Mouse (Mus musculus) neural tube, embryonic 10.5 days (tissue): Measurements from ENCODE around the gene 2310034C09Rik.
"Not testable (repeated sequence)": the region's sequence is repeated elsewhere in the genome, so short reads cannot be mapped to it uniquely, and the experiment has no call there.

ENCODE experiments used
- DNase-seq: peaks from one replicate; pipeline ENCODE4 v3.0.0-alpha.2; 2017; ENCODE audit warnings: low spot score; ENCODE audit errors: extremely low spot score

Gene 2310034C09Rik

GRCm38 (mm10) chr16:88758547-88758946 is at the start of gene 2310034C09Rik:
2310034C09Rik (plus strand) TSS chr16:88758847.
- DNase-seq = not testable (repeated sequence)

GRCm38 (mm10) chr16:88710757-88711156 is 47.9 kb upstream of the 2310034C09Rik start:
- no peak for DNase-seq

- DNase-seq = no peak
Measured at GRCm38 (mm10) chr16:88711245-88711644, 47.4 kb upstream of the 2310034C09Rik start.

- DNase-seq = no peak
Measured at GRCm38 (mm10) chr16:88716549-88716948, 42.1 kb upstream of the 2310034C09Rik start.

GRCm38 (mm10) chr16:88720031-88720430 is 38.6 kb upstream of the 2310034C09Rik start:
- no peak for DNase-seq

- no peak for DNase-seq
Measured at GRCm38 (mm10) chr16:88728812-88729275, 29.8 kb upstream of the 2310034C09Rik start, which contains the start of gene Krtap13-1. Krtap13-1 (plus strand) TSS chr16:88728862.

GRCm38 (mm10) chr16:88735391-88735790 is 23.3 kb upstream of the 2310034C09Rik start:
- no peak for DNase-seq

- no peak for DNase-seq
Measured at GRCm38 (mm10) chr16:88744750-88745340, 13.8 kb upstream of the 2310034C09Rik start.

GRCm38 (mm10) chr16:88747943-88748342 is 10.7 kb upstream of the 2310034C09Rik start:
- DNase-seq = no peak

- not testable (repeated sequence) for DNase-seq
Measured at GRCm38 (mm10) chr16:88751535-88751934, 7.1 kb upstream of the 2310034C09Rik start, which contains the start of gene Krtap13. Krtap13 (minus strand) TSS chr16:88751635.

- no peak for DNase-seq
Measured at GRCm38 (mm10) chr16:88774106-88774505, 15.5 kb downstream of the 2310034C09Rik start, which contains the start of gene 2310057N15Rik. 2310057N15Rik (minus strand) TSS chr16:88774206.

GRCm38 (mm10) chr16:88777596-88777995 is 18.9 kb downstream of the 2310034C09Rik start, which contains the start of gene Gm5965:
Gm5965 (plus strand) TSS chr16:88777896.
- DNase-seq = no peak

- no peak for DNase-seq
Measured at GRCm38 (mm10) chr16:88786786-88787185, 28.1 kb downstream of the 2310034C09Rik start.
